Mouse (Mus musculus): ENCODE data around the gene Rnf145.

- TF ChIP-seq CTCF (IDR thresholded peaks at IDR 0.05; ENCODE audit: borderline replicate concordance, control insufficient read depth, extremely low read depth, insufficient read depth, low read length, poor library complexity) (no peak), POLR2A (IDR thresholded peaks at IDR 0.05; ENCODE audit: control insufficient read depth, extremely low read depth, insufficient read depth, low read length, poor library complexity) (no peak)
Measured at GRCm38 (mm10) chr11:44475467-44475866, 43.3 kb upstream of the Rnf145 start.

Measured in thymus, adult 2 months (tissue).